Mouse (Mus musculus): ENCODE measurements at regions not wholly inside any gene's neighbourhood (a gene's known extent, or its start where the extent isn't known, plus 50 kb on each side); places are given as distances from the start of the nearest gene placed in this dataset.

- TF ChIP-seq CTCF (IDR thresholded peaks at IDR 0.05; ENCODE audit: control insufficient read depth, insufficient read depth, low read length): no peak
- TF ChIP-seq POLR2A (IDR thresholded peaks at IDR 0.05; ENCODE audit: borderline replicate concordance, control insufficient read depth, low read depth, low read length): no peak
Measured at GRCm38 (mm10) chr7:113059211-113059966, 105.6 kb downstream of the Rassf10 start.

Data from bone marrow, adult 2 months (tissue).